Mouse (Mus musculus): ENCODE data around the gene Ephb4. TPM values are rescaled to one million over a fixed set of nuclear protein-coding genes. Genes with fewer than 3 reads are reported as not detected.

The Ephb4 gene
- total RNA-seq, 2 experiments from 2014 or later, result 0.16 TPM; not detected in 1

DNA sequence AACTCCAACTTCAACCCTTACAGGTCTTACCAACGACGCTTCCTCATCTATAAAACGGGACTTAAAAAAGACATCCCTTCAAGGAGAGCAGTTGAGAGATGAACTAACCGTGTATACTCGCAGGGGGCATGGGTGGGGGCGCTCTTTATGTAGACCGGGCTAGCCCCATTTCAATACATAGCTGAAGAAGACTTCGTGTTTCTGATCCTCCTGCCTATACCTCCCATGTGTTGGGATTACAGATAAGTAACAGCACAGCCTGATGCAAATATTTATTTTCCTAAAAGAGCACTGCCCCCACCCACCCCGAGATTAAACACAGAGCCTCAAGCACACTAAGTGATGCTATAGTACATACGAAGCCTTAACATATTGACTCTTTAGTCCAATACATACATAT lies 15.6 kb upstream of the Ephb4 start:
- ATAC-seq (ENCODE audit: poor library complexity, severe bottlenecking), result no peak

DNA sequence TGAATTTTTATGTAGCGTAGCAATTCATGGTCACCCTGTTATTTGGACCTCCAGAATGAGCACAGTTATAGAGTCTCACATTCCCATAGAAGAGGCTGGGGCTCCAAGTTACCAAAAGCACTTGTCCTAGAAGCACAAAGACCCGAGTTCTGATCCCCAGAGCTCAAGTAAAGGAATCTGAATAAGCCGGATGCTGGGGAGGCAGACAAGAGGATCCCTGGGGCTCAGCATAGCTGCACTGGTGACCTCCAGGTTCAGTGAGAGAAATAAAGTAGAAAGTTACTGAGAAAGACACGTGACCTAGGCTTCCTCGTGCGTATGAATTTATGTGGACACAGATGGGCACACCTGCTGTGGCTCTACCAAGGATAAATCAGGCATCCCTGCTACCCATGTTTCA lies 14.8 kb upstream of the Ephb4 start:
- ATAC-seq (ENCODE audit: poor library complexity, severe bottlenecking), result no peak

DNA sequence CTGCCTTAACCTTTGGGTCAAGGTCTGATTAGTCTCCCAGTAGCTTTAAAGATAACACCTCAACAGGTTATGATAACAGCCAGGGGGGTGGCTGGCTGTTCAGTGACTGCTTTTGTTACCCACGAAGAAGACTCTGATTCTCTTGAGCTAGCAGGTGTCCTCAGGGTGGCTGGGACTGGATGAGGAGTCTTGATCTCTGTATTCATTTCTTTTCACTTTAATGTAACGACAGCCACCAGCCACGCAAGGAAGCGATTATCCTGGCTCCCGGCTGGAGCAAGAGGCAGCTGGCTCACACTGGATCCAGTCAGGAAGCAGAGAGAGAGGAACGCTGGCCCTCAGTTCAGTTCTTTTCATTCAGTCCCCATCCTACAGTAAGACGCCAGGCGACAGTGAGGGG lies 12.7 kb upstream of the Ephb4 start:
- ATAC-seq (ENCODE audit: poor library complexity, severe bottlenecking), result no peak

DNA sequence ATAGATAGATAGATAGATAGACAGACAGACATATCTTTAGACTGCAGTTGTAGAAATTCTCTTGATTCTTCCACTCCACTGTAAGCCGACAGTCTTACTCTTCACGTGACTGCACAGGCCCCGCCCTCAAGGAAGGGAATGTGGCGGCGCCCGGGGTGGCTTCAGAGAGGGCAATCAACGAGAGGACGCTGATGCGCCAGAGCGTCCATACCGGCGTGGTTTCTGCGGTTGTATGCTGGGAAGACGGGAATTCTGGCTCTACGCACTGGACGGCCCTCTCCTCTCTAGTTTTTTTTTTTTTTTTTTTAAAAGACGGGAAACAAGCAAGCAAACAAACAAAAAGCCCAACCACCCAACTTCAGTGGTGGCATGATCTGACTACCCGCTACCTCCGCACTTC lies 11.7 kb upstream of the Ephb4 start:
- peak; percentile 43; the same call in 1 of the 2 replicates for ATAC-seq (ENCODE audit: poor library complexity, severe bottlenecking)

DNA sequence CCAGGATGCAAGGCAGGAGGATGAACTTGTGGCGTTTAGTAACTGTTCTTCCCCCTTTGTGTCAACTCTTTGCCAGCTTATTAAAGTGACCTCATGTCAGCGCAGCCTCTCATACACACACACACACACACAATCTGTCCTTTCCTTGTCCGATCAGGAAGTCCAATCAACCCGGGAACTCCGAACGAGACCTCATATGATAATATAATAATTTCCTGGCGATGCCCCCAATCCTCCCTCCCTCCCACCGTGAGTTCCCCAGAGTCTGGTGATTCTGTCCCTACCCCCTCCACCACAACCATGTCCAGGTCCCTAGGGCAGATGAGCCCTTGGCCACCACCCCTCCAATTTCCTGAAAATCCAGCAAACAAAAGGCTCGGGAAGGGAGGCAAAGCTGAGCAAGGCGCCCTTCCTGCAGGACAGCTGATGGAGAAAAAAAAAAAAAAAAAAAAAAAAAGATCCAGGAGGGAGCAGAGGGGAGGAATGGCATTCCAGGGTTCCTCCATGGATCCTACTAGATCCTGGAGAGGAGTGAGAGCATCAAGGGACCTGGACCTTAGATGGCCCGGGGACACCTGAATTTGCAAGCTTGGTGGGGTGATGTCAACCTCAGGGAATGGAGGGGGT lies 11.1 kb upstream of the Ephb4 start:
- no peak for ATAC-seq (ENCODE audit: poor library complexity, severe bottlenecking)

DNA sequence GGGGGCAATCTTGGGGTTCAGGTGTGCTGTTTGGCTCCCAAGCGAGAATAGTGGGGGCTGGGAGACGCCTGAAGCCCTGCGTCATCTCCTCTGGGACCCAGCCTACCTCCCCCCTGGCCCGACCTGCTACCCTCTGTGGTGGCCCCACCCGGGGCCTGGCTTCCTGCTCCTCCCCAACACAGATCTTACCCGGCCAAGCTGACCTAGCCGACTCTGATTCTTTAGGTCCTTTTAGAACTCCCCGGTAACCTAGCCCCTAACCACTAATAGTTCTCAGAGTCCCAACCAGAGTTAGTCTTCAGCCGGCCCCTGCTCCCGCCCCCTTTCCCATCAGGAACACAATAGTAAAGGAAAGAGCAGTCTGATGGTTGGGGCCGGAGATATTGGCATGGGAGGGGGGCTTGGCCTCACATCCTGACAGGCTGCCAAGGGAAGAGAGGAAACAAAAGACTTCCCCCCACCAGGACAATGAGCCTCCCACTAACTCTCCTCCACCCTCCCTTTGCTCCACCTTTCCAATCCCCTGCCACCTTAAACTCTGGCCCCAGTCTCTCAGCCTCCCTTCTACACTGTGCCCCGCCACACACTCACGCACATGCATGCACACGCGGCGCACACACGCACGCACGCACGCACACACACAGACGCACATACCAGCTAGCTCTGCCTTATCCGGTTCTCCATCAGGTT lies 10.5 kb upstream of the Ephb4 start:
- no peak for ATAC-seq (ENCODE audit: poor library complexity, severe bottlenecking)

DNA sequence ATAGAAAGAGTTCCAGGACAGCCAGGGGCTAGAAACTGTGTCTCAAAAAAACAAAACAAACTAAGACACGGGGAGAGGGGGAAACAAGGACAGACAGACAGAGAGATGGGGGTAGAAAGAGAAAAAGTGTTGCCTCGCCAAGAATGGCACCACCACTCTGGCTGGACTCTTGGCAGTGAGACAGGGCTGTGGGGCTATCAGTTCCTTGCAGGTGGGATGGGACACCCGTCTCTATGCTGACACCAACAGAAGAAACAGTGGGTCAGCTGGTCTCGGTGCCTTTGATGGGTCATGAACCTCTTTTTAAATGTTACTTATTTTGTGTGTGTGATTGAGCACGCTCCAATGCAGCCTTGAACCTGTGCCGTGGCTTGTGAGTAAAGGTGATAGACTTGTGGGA lies 9.7 kb upstream of the Ephb4 start:
- ATAC-seq (ENCODE audit: poor library complexity, severe bottlenecking), result no peak

DNA sequence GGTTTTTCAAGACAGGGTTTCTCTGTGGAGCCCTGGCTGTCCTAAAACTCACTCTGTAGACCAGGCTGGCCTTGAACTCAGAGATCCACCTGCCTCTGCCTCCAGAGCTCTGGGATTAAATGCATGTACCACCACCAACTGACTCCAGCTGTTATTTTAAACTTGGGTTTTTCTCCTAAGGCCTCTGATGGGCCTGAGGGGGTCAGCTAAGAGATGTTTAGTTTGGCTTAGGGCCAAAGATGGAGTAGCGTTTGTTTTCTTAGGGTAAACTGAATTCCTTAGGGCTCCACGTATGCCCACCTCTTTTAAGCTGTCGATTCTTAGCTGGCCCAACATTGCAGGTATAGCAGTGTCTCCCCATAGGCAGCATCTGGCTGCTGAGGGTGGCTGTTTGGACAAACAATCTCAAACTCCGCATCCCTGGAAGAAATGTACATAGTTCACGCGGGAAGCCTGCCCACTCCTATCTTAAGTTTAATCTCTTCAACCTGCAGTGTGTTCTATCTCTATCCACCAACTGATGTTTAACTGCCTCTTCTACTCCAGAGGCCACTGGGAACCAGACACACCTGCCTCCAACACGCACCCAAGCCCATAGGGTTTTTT lies 7.4 kb upstream of the Ephb4 start:
- ATAC-seq (ENCODE audit: poor library complexity, severe bottlenecking), result no peak

DNA sequence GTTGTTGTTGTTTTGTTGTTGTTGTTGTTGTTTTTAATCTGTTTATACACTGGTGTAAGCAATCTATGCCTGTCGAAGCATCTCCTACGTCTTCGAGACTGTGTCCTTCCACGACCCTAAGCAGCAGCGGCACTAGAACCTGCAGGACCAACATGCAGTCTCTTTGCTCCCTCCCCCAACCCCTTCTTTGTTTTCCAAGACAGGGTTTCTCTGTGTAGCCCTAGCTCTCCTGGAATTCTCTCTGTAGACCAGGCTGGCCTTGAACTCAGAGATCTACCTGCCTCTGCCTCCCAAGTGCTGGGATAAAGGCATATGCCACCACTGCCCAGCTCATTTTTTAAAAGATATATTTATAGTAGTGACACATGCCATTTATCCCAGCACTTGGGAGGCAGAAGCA lies 6.5 kb upstream of the Ephb4 start:
- ATAC-seq (ENCODE audit: poor library complexity, severe bottlenecking), result no peak

DNA sequence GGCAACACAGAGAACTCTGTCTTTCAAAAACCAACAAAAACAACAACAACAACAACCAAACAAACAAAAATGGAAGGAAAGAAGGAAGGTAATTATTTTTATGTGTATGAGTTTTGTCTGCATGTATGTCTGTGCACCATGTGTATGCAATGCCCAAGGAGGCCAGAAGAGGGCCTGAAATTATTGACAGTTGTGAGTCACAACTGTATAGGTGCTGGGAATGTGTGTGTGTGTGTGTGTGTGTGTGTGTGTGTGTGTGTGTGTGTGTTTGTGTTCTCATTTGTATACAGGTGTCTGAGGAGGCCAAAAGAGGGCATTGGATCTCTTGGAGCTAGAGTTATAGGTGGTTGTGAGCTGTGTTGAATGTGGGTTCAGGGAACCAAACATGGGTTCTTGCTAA lies 6.0 kb upstream of the Ephb4 start:
- ATAC-seq (ENCODE audit: poor library complexity, severe bottlenecking), result no peak

DNA sequence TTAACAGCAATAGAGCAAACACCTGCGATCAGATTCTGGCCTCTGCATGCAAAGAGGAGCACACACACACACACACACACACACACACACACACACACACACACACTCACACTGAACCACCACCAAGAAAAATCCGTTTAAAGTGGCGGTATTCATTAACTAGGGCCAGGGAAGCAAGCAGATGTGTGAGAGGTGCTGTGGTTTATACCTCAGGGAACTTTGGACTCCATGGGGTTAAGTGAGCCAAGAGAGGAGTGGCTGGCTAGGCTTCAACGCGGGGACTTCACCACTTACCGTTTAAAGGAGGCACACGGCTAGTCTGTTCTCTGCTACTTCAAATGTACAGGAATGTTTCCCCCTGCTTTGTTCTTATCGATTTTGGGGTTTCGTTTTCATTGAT lies 4.1 kb upstream of the Ephb4 start:
- ATAC-seq (ENCODE audit: poor library complexity, severe bottlenecking), result no peak

DNA sequence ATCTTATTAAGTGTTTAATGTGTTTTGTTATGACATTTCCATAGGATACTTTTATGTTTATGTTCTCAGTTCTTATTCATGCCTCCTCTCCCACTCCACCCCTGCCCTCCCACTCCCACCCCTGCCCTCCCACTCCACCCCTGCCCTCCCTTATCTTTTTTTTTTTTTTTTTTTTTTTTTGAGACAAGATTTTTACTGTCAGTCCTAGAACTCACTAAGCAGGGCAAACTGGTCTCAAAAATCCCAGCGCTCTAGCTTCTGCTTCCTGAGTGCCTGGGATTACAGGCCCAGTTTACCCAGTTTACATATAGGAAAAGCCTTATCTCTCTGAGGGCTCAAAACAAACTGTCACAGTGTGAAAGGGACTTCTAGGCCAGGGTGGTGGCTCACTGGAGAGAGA lies 3.5 kb upstream of the Ephb4 start:
- no peak for ATAC-seq (ENCODE audit: poor library complexity, severe bottlenecking)

DNA sequence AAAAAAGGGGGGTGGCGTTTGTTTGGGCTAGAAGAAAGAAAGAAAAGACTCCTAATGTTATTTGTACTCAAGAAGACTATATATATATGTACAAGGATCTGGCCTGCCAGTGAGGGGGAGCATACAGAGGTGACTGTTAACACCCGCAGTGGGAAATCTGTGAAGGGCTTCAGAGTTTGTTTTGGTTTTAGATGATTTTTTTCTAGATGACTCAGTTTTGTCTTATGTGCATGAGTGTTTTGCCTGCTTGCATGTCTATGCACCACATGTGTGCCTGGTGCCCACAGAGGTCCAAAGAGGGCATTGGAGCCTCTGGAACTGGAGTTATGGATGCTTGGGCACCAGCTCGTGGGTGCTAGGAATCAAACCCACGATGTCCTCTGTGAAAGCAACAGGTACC lies 2.9 kb upstream of the Ephb4 start:
- no peak for ATAC-seq (ENCODE audit: poor library complexity, severe bottlenecking)

DNA sequence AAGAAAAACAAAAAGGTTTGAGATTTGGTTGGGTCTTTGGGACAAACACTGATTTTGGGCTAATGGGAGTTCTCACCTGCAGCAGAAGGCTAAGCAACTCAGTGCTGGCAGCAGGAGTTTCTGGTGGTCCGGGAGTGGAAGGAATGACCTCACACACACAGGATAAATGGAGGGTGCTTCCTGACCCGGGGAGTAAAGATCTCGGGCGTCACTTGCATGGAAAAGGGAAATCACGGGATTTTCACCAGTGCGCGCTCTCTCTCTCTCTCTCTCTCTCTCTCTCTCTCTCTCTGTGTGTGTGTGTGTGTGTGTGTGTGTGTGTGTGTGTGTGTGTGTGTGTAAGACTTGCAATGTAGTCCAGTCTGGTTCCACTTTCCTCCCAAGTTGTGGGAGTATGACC lies 2.1 kb upstream of the Ephb4 start:
- no peak for ATAC-seq (ENCODE audit: poor library complexity, severe bottlenecking)

DNA sequence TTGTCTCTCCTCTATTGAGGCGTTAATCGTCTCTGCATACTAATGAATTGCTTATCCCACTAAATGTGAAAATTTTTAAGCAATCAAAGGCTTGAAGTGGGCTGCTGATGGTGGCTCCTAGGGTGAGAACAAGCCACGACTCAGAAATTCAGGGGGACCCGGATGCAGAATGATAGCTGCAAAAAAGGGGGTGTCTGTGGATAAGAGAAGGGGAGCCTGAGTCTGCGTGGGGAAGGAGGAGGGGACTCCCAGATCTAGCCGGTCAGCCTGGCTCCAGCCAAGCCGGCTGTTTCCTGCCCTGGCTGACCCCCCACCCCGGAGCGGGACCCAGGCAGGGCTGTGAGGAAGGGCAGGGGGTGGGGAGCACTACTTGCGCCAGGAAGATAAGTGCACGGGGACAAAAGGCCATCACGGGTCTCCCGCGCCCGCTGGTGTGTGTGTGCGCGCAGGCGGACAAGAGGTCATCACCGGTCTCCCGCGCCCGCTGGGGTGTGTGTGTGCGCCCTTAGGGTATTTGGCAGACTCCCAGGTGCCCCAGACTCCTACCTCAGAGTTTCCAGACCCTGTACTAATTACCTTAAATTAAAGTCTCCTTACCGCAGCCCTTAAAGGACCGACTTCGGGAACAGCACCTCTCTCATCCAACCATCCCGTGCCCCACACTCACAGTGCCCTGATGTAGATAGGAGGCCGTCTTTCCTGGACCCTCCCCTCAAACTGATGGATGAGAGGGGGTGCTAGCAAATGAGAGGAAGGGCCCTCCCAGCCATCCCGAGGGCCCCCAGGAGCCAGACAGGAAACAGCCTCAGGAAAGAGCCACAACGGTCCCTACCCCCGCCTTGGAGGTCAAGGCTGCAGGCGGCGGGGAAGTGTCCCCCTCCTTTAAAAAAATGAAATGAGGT lies 1.2 kb upstream of the Ephb4 start:
- no peak for ATAC-seq (ENCODE audit: poor library complexity, severe bottlenecking)

DNA sequence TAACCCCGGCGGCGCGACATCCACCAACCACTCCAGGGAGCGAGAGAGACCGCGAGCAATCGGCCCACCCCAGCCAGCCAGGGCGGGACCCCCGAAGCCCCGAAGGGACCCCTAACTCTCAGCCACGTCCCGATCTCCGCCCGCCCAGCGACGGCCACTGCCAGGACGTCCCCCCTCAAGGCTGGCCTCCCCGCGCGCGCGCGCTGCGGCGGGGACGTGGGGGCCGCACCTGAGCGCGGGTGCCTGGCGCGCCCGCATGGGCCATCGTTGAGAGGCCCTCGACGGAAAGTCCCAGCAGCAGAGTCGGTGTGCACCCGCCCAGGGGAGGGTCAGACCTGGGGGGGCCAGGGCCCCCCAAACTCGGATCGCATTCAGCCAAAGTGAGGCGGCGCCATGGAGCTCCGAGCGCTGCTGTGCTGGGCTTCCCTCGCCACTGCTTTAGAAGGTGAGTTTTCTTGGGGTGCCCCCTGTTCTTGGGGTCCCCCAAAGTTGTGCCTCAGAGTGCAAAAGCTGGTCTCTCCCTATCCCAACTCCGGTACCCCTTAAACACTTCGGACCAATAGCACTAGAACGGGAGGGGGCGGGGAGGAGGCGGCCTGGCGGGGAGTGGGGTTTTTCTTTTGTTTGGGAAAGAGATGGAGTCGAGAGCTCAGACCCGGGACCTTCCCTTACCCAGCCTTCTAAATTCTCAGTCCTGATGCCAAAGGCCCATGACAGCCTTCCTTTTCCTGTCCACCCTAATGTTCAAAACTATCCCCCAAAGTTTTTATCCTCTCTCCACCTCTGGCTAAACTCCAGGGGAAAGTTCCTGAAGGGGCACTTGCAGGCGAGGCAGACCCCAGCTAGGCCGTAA lies 522 bp downstream of the Ephb4 start:
- ATAC-seq (ENCODE audit: poor library complexity, severe bottlenecking), result no peak

DNA sequence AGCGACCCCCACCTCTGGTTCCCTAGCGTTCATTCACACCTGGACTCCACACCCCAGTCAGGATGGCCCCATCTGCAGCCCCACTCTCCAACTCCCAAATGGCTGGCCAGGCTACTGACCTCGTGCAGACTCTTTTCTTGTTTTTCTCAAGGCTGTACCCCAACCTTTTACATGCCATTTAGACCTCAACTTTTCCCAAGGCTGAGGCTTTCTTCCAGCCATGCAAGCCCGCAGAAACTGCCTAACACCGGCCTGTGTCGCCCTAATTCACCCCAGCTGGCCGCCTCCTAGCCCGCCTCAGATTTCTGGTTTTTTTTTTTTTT lies 1.1 kb downstream of the Ephb4 start:
- ATAC-seq (ENCODE audit: poor library complexity, severe bottlenecking), result no peak

DNA sequence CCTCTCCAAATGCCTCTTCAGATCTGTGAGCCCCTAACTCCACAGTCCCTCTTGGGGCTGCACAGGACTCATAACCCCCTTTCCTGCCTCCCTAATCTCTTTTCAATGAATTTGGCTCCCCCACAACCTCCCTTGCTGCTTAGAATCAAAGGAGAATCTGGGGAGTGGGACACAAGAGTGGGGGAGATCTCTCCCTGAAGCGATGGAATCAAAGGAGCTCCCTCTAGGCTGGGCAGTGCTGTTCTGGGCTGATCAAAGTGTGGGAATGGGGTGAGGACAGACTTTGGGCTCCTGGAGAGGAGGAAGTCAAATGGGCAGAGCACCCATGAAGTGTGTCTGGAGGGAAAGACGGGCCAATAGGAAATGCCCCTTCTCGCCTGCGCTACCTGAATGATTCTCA lies 1.5 kb downstream of the Ephb4 start:
- no peak for ATAC-seq (ENCODE audit: poor library complexity, severe bottlenecking)

DNA sequence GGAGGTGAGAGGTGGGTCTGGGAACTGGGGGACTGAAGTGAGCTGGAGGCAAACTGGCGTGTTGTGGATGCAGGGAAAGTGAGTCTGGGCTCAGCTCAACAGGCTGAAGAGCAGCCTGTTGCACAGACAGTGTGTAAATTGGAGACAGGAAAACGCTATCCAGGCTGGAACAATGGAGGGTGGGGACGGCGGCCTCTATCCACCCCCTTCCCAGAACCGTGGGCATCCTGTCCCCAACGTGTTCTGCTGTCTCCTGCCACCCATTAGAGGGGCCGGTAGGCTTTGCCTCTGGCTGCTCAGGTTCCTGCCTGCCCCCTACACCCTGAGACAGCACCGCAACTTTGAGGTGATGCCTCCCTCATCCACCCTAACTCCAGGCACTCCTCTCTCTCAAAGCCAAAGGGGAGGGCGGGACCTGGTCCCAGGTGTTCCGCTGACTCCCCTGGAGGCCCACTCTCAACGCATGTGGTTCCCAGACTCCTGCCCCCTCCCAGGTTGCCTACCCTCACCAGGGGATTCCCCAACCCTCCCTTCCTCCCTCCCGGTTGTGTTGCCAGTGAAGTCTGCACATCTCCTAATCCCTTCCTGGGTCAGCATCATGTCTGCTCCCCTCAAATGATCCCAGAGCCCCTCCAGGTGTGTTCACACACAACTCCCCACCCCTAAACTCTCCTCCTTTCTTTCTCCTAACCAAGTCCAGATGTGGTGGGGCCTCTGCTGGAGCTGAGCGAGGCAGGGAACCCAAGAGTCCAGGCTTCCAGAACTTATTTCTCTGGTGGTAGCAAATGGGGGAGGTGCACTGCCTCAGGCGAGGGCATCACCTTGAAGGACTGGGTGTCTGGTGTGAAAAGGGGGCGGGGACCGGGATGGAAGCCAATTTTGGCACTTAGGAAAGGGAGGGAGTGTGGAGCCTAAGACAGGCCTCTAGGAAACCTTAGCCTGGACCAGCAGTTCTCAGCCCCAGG lies 2.4 kb downstream of the Ephb4 start:
- no peak for ATAC-seq (ENCODE audit: poor library complexity, severe bottlenecking)

DNA sequence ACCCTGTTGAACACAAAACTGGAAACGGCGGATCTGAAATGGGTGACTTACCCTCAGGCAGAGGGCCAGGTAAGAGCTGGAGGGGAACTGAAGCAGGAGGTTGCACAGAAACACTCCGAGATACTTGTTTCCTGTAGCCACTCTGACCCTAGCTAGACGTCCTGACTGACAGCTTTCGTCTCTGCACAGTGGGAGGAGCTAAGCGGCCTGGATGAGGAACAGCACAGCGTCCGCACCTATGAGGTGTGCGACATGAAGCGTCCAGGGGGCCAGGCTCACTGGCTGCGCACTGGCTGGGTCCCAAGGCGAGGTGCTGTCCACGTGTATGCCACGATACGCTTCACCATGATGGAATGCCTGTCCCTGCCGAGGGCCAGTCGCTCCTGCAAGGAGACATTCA lies 4.2 kb downstream of the Ephb4 start:
- ATAC-seq (ENCODE audit: poor library complexity, severe bottlenecking), result no peak
